Mouse (Mus musculus) hindbrain, embryonic 13.5 days (tissue): ENCODE measurements around the gene Wdr53. TPM values are rescaled to one million over a fixed set of nuclear protein-coding genes. Genes with fewer than 3 reads are reported as not detected.
"Not testable (repeated sequence)": the region's sequence is repeated elsewhere in the genome, so short reads cannot be mapped to it uniquely, and the experiment has no call there.

ENCODE experiments used
- ATAC-seq: fragments of 200-750 bp; cut with Nextera tagmentation; 2 replicates; pipeline ENCODE4 v1.8.0; 2017; ENCODE audit warnings: moderate TSS enrichment; ENCODE audit not compliant: low FRiP score
- H3K27ac ChIP-seq: fragments of 300-500 bp; sonication (generic); 2 replicates; pipeline ENCODE4 v1.5.1; 2015; ENCODE audit warnings: inconsistent platforms, mild to moderate bottlenecking, moderate library complexity
- H3K27me3 ChIP-seq: fragments of 300-500 bp; sonication (generic); 2 replicates; pipeline ENCODE4 v1.6.1; 2015; ENCODE audit warnings: mild to moderate bottlenecking, inconsistent platforms
- H3K36me3 ChIP-seq: fragments of 300-500 bp; sonication (generic); 2 replicates; pipeline ENCODE4 v1.6.1; 2015; ENCODE audit warnings: mild to moderate bottlenecking, inconsistent platforms
- H3K4me1 ChIP-seq: fragments of 300-500 bp; sonication (generic); replicated peaks from 2 replicates; pipeline ENCODE4 v1.6.1; 2015; ENCODE audit warnings: inconsistent platforms
- H3K4me2 ChIP-seq: fragments of 300-500 bp; sonication (generic); 2 replicates; pipeline ENCODE4 v1.6.1; 2015; ENCODE audit warnings: inconsistent platforms, mild to moderate bottlenecking, moderate library complexity
- H3K4me3 ChIP-seq: fragments of 300-500 bp; sonication (generic); 2 replicates; pipeline ENCODE4 v1.5.1; 2015; ENCODE audit warnings: mild to moderate bottlenecking, inconsistent platforms
- H3K9ac ChIP-seq: fragments of 300-500 bp; sonication (generic); 2 replicates; pipeline ENCODE4 v1.6.1; 2015; ENCODE audit warnings: mild to moderate bottlenecking, inconsistent platforms
- H3K9me3 ChIP-seq: fragments of 300-500 bp; sonication (generic); 2 replicates; pipeline ENCODE4 v1.6.1; 2016; ENCODE audit warnings: inconsistent platforms
- WGBS: fragments of 180-500 bp; shearing (Covaris S2); methylation state at CpG from one replicate; pipeline ENCODE4 v1.1.7; 2015; 5-methylcytosine and 5-hydroxymethylcytosine counted together
- polyA plus RNA-seq: library from polyadenylated mRNA; unstranded; fragments of >200 nt; fragmentation: Nextera tagmentation; extraction: Ambion mirVana; gene quantifications from 2 replicates; pipeline ENCODE4 v1.2.1, GENCODE M21; 2015

Wdr53 gene
- 17.1 and 17.4 TPM in 2 replicates for polyA plus RNA-seq

DNA sequence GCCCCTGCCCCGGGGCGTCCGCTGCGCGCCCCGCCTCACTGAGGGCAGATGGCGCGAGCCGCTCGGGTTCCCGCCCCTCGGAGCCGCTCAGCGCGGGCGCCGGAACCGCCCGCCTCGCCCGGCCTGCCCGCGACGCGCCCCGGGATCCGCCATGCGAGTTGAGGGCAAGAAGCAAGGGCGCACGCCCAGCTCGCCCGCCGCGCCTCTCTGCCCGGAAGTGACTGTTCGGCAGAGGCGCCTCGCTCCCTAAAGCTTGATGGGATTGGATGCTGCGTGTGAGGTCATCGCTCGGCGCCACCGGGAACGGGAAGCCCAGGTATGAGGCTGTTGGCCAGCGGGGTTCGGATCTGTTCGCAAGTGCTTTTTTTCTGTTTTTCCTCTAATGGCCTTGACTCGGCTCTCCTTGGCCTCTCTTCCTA is at the start of gene Wdr53, which contains the start of gene Fbxo45:
Gene Wdr53, plus strand, starts transcription at position 276 of the 419 bp plus-strand sequence.
Gene Fbxo45, minus strand, starts transcription at position 207 of the 419 bp plus-strand sequence.
- Histone ChIP-seq H3K27ac (peak within 1 kb of the TSS; percentile 93), H3K9ac (peak within 1 kb of the TSS; percentile 93), H3K27me3 (no peaks in the 10 kb centered on the region), H3K4me3 (peak within 1 kb of the TSS; percentile 88), H3K9me3 (no peaks in the 10 kb centered on the region), H3K4me1 (peaks cover 29% of the 10 kb centered on the region), H3K4me2 (peak within 1 kb of the TSS; percentile 71), H3K36me3 (peaks cover 3% of the 10 kb centered on the region)
- peak; percentile 99 for ATAC-seq
- under 1% methylated on average over 48 of the region's 48 CpGs for WGBS

DNA sequence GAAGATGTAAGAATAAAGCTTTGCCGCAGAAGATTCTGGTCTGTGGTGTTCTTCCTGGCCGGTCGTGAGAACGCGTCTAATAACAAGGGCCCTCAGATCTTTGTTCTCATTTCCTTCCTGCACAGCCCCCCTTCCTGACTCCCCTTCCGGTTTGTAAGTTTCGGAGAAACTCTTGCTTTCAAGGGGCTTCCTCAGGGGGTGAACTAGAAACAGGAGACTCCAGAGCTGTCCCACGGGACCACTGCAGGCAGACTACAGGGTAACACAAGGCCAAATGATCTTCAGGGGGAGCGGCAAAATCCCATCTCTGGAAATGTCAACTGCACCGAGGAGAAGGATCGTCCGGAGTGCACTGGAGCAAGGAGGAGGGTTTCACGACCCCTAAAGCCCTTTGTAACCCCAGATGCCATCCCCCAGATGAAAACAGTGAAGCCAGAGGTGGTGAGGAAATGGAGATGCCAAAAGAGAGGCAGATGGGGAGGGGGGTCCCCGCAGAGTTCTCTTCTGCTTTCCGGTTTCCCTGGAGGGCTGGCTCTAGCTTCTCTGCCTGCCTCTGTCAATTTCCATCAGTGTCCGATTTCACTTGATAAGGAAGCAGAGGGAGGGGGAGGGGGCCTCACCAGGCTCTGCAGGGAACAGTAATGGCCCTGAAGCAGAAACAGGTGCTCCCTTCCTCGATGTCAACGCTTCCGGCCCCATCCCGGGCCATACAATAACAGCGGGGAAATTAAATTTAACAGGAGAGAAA is 46.6 kb upstream of the Wdr53 start:
- peak overlapping the region; percentile 44 for H3K4me2 ChIP-seq
- H3K27me3 ChIP-seq = 0 out of 2 replicates have a peak, but pooled peaks cover 5% of the 10 kb centered on the region
- no peaks in the 10 kb centered on the region for H3K9me3 ChIP-seq
- ATAC-seq = peak; percentile 75; the same call in 1 of the 2 replicates
- H3K4me1 ChIP-seq = peaks cover 9% of the 10 kb centered on the region
- peak overlapping the region; percentile 39 for H3K9ac ChIP-seq
- peak overlapping the region; percentile 22; the same call in 1 of the 2 replicates for H3K4me3 ChIP-seq
- 52% methylated on average over 21 of the region's 21 CpGs for WGBS
- peak overlapping the region; percentile 75 for H3K27ac ChIP-seq
- H3K36me3 ChIP-seq = no peaks in the 10 kb centered on the region

DNA sequence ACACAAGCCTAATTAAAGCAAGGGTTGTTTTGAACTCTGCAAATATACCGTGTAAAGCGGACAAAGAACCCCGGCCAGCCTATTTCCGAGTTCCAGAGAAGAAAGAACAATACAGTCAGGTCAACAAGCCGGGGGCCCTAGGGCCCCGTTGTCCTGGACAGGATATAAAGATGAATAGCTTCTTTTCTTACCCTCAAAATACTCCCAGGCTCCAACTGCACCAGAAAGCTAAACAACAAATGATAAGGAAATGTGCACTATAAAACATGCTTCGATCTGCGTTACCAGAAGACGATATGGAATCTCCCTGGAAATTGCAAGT is 46.1 kb upstream of the Wdr53 start:
- H3K27me3 ChIP-seq = 0 out of 2 replicates have a peak, but pooled peaks cover 5% of the 10 kb centered on the region
- H3K36me3 ChIP-seq = no peaks in the 10 kb centered on the region
- peak overlapping the region; percentile 39; the same call in 1 of the 2 replicates for H3K9ac ChIP-seq
- H3K4me2 ChIP-seq = peak overlapping the region; percentile 44
- H3K27ac ChIP-seq = peak overlapping the region; percentile 75
- peak overlapping the region; percentile 22; the same call in 1 of the 2 replicates for H3K4me3 ChIP-seq
- 35% methylated on average over 9 of the region's 9 CpGs for WGBS
- peaks cover 9% of the 10 kb centered on the region for H3K4me1 ChIP-seq
- no peaks in the 10 kb centered on the region for H3K9me3 ChIP-seq
- ATAC-seq = no peak

DNA sequence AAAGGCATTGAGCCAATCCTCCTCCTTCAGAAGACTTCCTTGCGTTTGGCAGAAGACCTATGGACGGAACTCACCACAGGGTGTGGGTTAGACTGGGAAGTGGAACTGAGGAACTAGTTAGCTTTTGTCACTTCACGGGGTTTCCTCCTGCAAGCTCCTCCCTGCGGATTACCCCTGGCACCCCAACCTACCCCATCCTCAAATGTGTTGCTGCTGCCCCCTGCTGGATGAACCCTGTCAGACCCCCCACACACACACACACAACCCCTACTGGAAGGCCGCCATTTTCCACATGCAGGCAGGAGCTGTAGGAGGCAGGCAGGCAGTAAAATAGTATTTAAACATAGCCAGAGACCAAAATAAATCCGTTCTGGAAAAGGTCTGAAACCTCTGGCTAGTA is 44.3 kb upstream of the Wdr53 start:
- Histone ChIP-seq H3K4me1 (peaks cover 9% of the 10 kb centered on the region), H3K27me3 (0 out of 2 replicates have a peak, but pooled peaks cover 5% of the 10 kb centered on the region), H3K9ac (no peak overlapping the region), H3K27ac (no peak overlapping the region), H3K36me3 (no peaks in the 10 kb centered on the region), H3K4me3 (no peak overlapping the region), H3K4me2 (no peak overlapping the region), H3K9me3 (no peaks in the 10 kb centered on the region)
- 82% methylated on average over 6 of the region's 6 CpGs for WGBS
- ATAC-seq = no peak

DNA sequence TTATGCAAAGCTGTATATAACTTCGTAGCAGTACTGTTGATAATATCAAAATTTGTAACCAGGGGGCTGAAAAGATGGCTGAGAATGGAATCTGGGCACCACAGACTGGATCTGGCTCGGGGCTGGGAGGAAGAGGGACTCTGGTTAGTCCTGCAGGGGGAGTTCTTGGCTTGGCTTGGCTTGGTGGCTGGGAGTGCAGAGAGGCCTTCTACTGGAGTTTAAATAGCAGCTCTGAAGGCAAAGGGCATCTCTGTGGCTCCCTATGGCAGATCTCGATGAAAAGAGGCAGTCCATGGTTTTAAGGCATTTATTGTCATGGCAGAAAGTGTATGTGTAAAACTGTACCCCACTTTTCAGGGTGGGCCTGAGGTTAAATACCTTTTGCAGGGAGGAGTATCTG is 42.1 kb upstream of the Wdr53 start:
- Histone ChIP-seq H3K4me3 (no peak overlapping the region), H3K9me3 (no peaks in the 10 kb centered on the region), H3K9ac (no peak overlapping the region), H3K4me1 (peaks cover 9% of the 10 kb centered on the region), H3K27me3 (0 out of 2 replicates have a peak, but pooled peaks cover 5% of the 10 kb centered on the region), H3K4me2 (no peak overlapping the region), H3K27ac (no peak overlapping the region), H3K36me3 (no peaks in the 10 kb centered on the region)
- ATAC-seq = no peak
- WGBS = 61% methylated on average over 3 of the region's 3 CpGs

DNA sequence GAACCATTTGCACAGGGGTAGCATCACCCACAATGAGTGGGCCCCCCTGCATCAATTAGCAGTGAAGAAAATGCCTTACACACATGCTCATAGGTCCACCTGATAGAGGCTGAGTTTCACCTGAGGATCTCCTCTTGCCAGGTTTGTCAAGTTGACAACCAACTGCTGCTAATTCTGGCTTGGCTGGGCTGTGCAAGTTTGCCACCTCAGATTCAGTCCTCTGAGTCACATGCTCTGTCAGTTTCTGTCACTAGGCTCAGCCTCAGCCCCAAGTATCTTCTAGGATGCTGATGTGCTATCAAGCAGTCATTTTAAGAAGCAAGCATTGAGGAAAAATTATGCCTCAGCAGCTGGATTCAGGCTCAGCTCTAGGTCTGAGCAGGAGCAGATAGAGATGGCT is 32.9 kb upstream of the Wdr53 start:
- H3K27ac ChIP-seq = no peak overlapping the region
- H3K4me1 ChIP-seq = no peaks in the 10 kb centered on the region
- H3K4me3 ChIP-seq = no peak overlapping the region
- no peaks in the 10 kb centered on the region for H3K9me3 ChIP-seq
- no peak overlapping the region for H3K4me2 ChIP-seq
- no peak overlapping the region for H3K9ac ChIP-seq
- no peaks in the 10 kb centered on the region for H3K36me3 ChIP-seq
- H3K27me3 ChIP-seq = no peaks in the 10 kb centered on the region
- ATAC-seq = no peak

DNA sequence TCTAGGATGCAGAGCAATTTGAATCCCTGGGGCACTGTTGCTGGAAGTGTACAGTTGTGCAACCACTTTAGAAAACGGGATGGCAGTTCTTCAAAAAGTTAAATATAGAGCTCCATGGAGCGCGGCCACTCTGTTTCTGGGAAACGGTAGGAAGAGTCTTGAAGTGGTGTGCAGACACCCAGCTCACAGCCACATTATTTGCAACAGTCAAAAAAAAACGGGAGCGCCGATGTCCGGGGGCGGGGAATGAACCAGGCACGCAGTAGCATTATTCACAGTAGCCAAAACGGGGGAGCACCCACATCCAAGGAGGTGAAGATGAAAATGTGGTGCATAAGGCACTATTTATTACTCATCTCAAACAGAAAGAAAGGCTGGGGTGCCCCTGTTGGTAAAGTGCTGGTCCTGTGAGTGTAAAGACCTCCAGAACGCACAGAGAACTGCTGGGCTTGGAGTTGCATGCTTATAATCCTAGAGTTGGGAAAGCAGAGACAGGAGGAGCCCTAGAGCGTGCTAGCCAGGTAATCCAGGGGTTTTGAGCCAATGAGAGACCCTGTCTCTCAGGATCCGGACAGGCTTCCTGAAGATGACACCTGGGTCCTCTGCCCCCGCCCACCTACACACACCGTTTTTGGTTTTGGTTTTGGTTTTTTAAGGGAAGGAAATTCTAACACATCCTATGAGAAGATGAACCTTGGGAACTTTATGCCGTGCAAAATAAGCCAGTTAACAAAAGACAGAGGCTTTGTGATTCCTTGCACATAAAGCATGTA is 32.0 kb upstream of the Wdr53 start:
- ATAC-seq = no peak

DNA sequence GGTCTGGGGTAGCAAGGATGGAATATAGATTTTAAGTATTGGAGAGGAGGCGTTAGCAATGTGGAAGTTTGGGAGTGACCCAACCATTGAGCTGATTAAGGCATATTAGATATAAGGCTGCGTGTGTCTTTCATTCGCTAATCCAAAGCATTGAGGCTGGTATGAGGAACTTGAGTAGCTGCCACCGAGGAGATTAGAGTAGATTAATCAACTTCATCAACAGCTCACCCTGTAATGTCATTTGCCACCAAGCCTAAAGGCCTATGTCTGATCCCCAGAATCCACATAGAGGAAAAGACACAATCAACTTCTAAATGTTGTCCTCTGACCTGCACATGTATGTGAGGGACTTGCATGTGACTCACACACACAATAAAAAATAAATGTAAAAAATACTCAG is 25.2 kb upstream of the Wdr53 start:
- H3K9me3 ChIP-seq = no peaks in the 10 kb centered on the region
- no peaks in the 10 kb centered on the region for H3K36me3 ChIP-seq
- no peak overlapping the region for H3K27ac ChIP-seq
- no peaks in the 10 kb centered on the region for H3K4me1 ChIP-seq
- no peak overlapping the region for H3K4me2 ChIP-seq
- no peak overlapping the region for H3K4me3 ChIP-seq
- WGBS = 87% methylated on average over 4 of the region's 4 CpGs
- H3K27me3 ChIP-seq = no peaks in the 10 kb centered on the region
- no peak overlapping the region for H3K9ac ChIP-seq
- ATAC-seq = no peak

More for the DNA sequence above, 32.0 kb upstream of the Wdr53 start:
- Histone ChIP-seq H3K4me1 (no peaks in the 10 kb centered on the region), H3K4me3 (no peak overlapping the region), H3K27me3 (no peaks in the 10 kb centered on the region), H3K9me3 (no peaks in the 10 kb centered on the region), H3K36me3 (no peaks in the 10 kb centered on the region), H3K4me2 (no peak overlapping the region), H3K9ac (no peak overlapping the region), H3K27ac (no peak overlapping the region)
- 79% methylated on average over 17 of the region's 17 CpGs for WGBS

DNA sequence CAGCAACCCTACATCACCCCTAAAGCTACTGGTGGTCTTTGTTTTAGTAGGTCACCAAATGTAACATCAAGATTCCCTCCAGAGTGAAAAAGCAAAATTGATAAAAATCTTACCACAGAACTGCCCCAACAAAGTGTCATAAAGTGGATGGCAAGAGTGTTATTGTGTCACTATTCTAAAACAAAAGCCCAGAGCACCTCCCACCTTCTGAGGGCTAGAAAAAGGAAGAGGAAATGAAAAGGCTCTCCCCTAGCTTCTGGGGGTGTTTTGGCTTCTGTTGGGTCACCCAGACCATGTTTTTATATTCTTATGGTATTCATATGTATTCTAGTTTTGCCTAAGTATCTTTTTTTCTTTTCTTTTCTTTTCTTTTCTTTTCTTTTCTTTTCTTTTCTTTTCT is 24.6 kb upstream of the Wdr53 start:
- no peak overlapping the region for H3K27ac ChIP-seq
- no peaks in the 10 kb centered on the region for H3K4me1 ChIP-seq
- no peak overlapping the region for H3K9ac ChIP-seq
- no peaks in the 10 kb centered on the region for H3K36me3 ChIP-seq
- H3K4me2 ChIP-seq = no peak overlapping the region
- H3K4me3 ChIP-seq = no peak overlapping the region
- no peak for ATAC-seq
- H3K27me3 ChIP-seq = no peaks in the 10 kb centered on the region
- H3K9me3 ChIP-seq = no peaks in the 10 kb centered on the region

DNA sequence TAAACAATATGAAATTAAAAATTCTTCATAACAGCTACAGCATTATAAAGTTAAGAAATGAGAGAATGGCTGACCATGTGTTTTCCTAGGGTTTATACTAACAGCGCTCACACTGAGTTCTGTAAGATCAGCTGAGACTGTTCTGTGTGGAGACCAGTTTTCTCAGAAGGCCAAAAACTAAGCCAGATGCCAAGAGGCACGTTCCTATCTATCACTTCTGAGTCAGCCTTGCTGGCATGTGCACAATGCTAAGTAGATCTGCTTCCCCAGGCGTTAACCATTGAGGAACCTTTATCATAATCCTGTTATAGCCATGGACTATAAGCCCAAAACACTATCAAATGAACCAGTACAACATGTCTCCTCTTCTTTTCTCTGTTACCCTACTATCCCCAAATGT is 15.0 kb upstream of the Wdr53 start:
- not testable (repeated sequence) for H3K27me3 ChIP-seq, H3K4me1 ChIP-seq, H3K9me3 ChIP-seq, H3K4me3 ChIP-seq, H3K9ac ChIP-seq, H3K27ac ChIP-seq, ATAC-seq, H3K4me2 ChIP-seq
- WGBS = 91% methylated on average over 3 of the region's 3 CpGs
- peaks cover 28% of the 10 kb centered on the region for H3K36me3 ChIP-seq

DNA sequence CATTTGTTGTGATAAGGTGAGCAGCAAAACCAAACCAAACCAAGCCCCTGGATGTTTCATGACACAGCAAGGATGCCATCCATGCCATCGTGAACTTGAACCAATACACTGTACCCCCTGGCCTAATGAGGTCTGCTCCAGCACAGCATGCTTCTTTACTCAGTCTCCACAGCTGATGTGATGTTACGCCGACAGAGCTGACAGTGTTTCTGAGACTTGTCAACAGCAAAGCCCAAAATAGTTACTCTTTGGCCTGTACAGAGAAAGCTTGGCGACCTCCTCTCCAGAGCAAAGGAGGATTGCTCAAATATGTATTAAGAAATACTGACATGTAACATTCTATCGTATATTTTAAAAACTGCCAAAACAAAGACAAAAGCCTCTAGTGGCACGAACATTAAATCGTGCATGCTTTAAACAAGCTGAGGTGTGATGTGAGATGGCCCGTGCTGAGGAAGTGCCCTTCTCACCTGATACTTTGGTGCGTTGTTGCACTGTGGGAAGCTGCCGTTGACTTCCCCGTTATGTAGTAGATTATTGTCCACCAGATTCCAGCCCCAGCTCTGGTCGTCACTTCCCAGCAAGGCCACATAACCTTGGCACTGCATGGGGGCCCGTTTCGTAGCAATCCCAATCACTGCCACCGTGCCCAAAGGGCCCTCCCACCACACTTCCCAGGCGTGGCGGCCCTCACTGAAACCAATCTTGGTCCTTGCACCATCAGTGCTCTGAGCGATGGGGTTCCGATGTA is 8.9 kb upstream of the Wdr53 start:
- H3K9me3 ChIP-seq = no peaks in the 10 kb centered on the region
- WGBS = 91% methylated on average over 19 of the region's 19 CpGs

More for the DNA sequence above, 8.9 kb upstream of the Wdr53 start:
- Histone ChIP-seq H3K27me3 (no peaks in the 10 kb centered on the region), H3K4me2 (no peak overlapping the region), H3K36me3 (peaks cover 29% of the 10 kb centered on the region), H3K4me1 (no peaks in the 10 kb centered on the region), H3K9ac (no peak overlapping the region), H3K27ac (no peak overlapping the region), H3K4me3 (no peak overlapping the region)
- ATAC-seq = no peak
